Mouse (Mus musculus) stomach, embryonic 15.5 days (tissue): Measurements from ENCODE around the gene Khdc3. TPM values are rescaled to one million over a fixed set of nuclear protein-coding genes. Genes with fewer than 3 reads are reported as not detected.
"Not testable (repeated sequence)": the region's sequence is repeated elsewhere in the genome, so short reads cannot be mapped to it uniquely, and the experiment has no call there.

Source experiments
- ATAC-seq: fragments of 200-750 bp; cut with Nextera tagmentation; 2 replicates; pipeline ENCODE4 v1.8.0; 2017; ENCODE audit warnings: low read depth, moderate number of reproducible peaks, moderate TSS enrichment; ENCODE audit not compliant: insufficient read depth, low FRiP score
- H3K27ac ChIP-seq: fragments of 300-500 bp; sonication (generic); 2 replicates; pipeline ENCODE4 v1.5.1; 2015; ENCODE audit warnings: mild to moderate bottlenecking, inconsistent platforms
- H3K27me3 ChIP-seq: fragments of 300-500 bp; sonication (generic); replicated peaks from 2 replicates; pipeline ENCODE4 v1.6.1; 2015; ENCODE audit warnings: inconsistent platforms
- H3K36me3 ChIP-seq: fragments of 300-500 bp; sonication (generic); 2 replicates; pipeline ENCODE4 v1.6.1; 2015; ENCODE audit warnings: inconsistent platforms
- H3K4me1 ChIP-seq: fragments of 300-500 bp; sonication (generic); 2 replicates; pipeline ENCODE4 v1.6.1; 2015; ENCODE audit warnings: inconsistent platforms
- H3K4me2 ChIP-seq: fragments of 300-500 bp; sonication (generic); 2 replicates; pipeline ENCODE4 v1.6.1; 2015; ENCODE audit warnings: mild to moderate bottlenecking, inconsistent platforms
- H3K4me3 ChIP-seq: fragments of 300-500 bp; sonication (generic); replicated peaks from 2 replicates; pipeline ENCODE4 v1.5.1; 2015; ENCODE audit warnings: inconsistent platforms
- H3K9ac ChIP-seq: fragments of 300-500 bp; sonication (generic); 2 replicates; pipeline ENCODE4 v1.6.1; 2015; ENCODE audit warnings: inconsistent platforms
- H3K9me3 ChIP-seq: fragments of 300-500 bp; sonication (generic); 2 replicates; pipeline ENCODE4 v1.6.1; 2016; ENCODE audit warnings: inconsistent platforms
- WGBS: fragments of 180-500 bp; shearing (Covaris S2); methylation state at CpG from one replicate; pipeline ENCODE4 v1.1.7; 2015; 5-methylcytosine and 5-hydroxymethylcytosine counted together
- polyA plus RNA-seq: library from polyadenylated mRNA; unstranded; fragments of >200 nt; fragmentation: Nextera tagmentation; extraction: Ambion mirVana; gene quantifications from 2 replicates; pipeline ENCODE4 v1.2.1, GENCODE M21; 2015

The Khdc3 gene
- polyA plus RNA-seq, 1 experiment from 2014 or later: 0.13 TPM

GRCm38 (mm10) chr9:73103159-73103879 lies 1.7 kb downstream of the Khdc3 start:
- 0 out of 2 replicates have a peak, but pooled peaks have one; percentile 33 for ATAC-seq
- H3K4me3 ChIP-seq: peak overlapping the region; percentile 45
- WGBS: 5% methylated on average over 60 of the region's 60 CpGs

GRCm38 (mm10) chr9:73103880-73104198 lies 2.2 kb downstream of the Khdc3 start:
- Histone ChIP-seq H3K9ac (0 out of 2 replicates have a peak overlapping the region, but pooled peaks have one; percentile 6), H3K4me3 (peak overlapping the region; percentile 45), H3K9me3 (no peaks in the 10 kb centered on the region), H3K27ac (no peak overlapping the region), H3K27me3 (0 out of 2 replicates have a peak, but pooled peaks cover 6% of the 10 kb centered on the region), H3K36me3 (no peaks in the 10 kb centered on the region), H3K4me1 (peaks cover 11% of the 10 kb centered on the region), H3K4me2 (peak overlapping the region; percentile 94)
- ATAC-seq: no peak; the same call in 1 of the 2 replicates
- 26% methylated on average over 5 of the region's 5 CpGs for WGBS

More at GRCm38 (mm10) chr9:73103159-73103879, 1.7 kb downstream of the Khdc3 start:
- no peaks in the 10 kb centered on the region for H3K9me3 ChIP-seq
- H3K4me2 ChIP-seq: peak overlapping the region; percentile 94
- 0 out of 2 replicates have a peak overlapping the region, but pooled peaks have one; percentile 6 for H3K9ac ChIP-seq
- H3K4me1 ChIP-seq: peaks cover 11% of the 10 kb centered on the region
- H3K36me3 ChIP-seq: no peaks in the 10 kb centered on the region
- no peak overlapping the region for H3K27ac ChIP-seq
- H3K27me3 ChIP-seq: 0 out of 2 replicates have a peak, but pooled peaks cover 6% of the 10 kb centered on the region

- 64% methylated on average over 1 of the region's 1 CpGs for WGBS
- H3K4me3 ChIP-seq: no peak overlapping the region
- H3K4me2 ChIP-seq: no peak overlapping the region
- no peaks in the 10 kb centered on the region for H3K36me3 ChIP-seq
- H3K27me3 ChIP-seq: 0 out of 2 replicates have a peak, but pooled peaks cover 6% of the 10 kb centered on the region
- H3K9ac ChIP-seq: no peak overlapping the region
- H3K9me3 ChIP-seq: no peaks in the 10 kb centered on the region
- H3K4me1 ChIP-seq: peaks cover 11% of the 10 kb centered on the region
- no peak for ATAC-seq
- H3K27ac ChIP-seq: no peak overlapping the region
Measured at GRCm38 (mm10) chr9:73105141-73105540, 3.5 kb downstream of the Khdc3 start.

- Histone ChIP-seq H3K27ac (no peak overlapping the region), H3K9me3 (no peaks in the 10 kb centered on the region), H3K4me3 (no peak overlapping the region), H3K9ac (no peak overlapping the region), H3K4me2 (no peak overlapping the region), H3K4me1 (peaks cover 11% of the 10 kb centered on the region), H3K36me3 (no peaks in the 10 kb centered on the region), H3K27me3 (0 out of 2 replicates have a peak, but pooled peaks cover 6% of the 10 kb centered on the region)
- ATAC-seq: no peak
Measured at GRCm38 (mm10) chr9:73105771-73106170, 4.1 kb downstream of the Khdc3 start.

GRCm38 (mm10) chr9:73112919-73113906 lies 11.6 kb downstream of the Khdc3 start, which contains the start of gene Rsl24d1:
TSS of gene Rsl24d1 (plus strand) at chr9:73113426.
- peak within 1 kb of the TSS; percentile 75 for H3K4me2 ChIP-seq
- H3K4me3 ChIP-seq: peak within 1 kb of the TSS; percentile 99
- H3K27ac ChIP-seq: peak within 1 kb of the TSS; percentile 81
- H3K4me1 ChIP-seq: 0 out of 2 replicates have a peak, but pooled peaks cover 5% of the 10 kb centered on the region
- H3K36me3 ChIP-seq: peaks cover 14% of the 10 kb centered on the region
- H3K9me3 ChIP-seq: no peaks in the 10 kb centered on the region
- H3K9ac ChIP-seq: peak within 1 kb of the TSS; percentile 76
- no peaks in the 10 kb centered on the region for H3K27me3 ChIP-seq
- peak; percentile 95 for ATAC-seq
- under 1% methylated on average over 64 of the region's 64 CpGs for WGBS

- not testable (repeated sequence) for H3K4me2 ChIP-seq, H3K4me3 ChIP-seq, H3K27me3 ChIP-seq, H3K9me3 ChIP-seq, ATAC-seq, H3K4me1 ChIP-seq, H3K9ac ChIP-seq, H3K27ac ChIP-seq
- peaks cover 34% of the 10 kb centered on the region for H3K36me3 ChIP-seq
- 90% methylated on average over 5 of the region's 6 CpGs for WGBS
Measured at GRCm38 (mm10) chr9:73116704-73117103, 15.1 kb downstream of the Khdc3 start.

- peaks cover 38% of the 10 kb centered on the region for H3K36me3 ChIP-seq
Measured at GRCm38 (mm10) chr9:73118012-73118411, 16.4 kb downstream of the Khdc3 start.

GRCm38 (mm10) chr9:73121735-73122134 lies 20.1 kb downstream of the Khdc3 start:
- H3K4me3 ChIP-seq: no peak overlapping the region
- WGBS: 70% methylated on average over 8 of the region's 8 CpGs
- no peak overlapping the region for H3K9ac ChIP-seq
- H3K4me1 ChIP-seq: no peaks in the 10 kb centered on the region
- no peaks in the 10 kb centered on the region for H3K9me3 ChIP-seq
- no peak overlapping the region for H3K4me2 ChIP-seq
- peaks cover 57% of the 10 kb centered on the region for H3K36me3 ChIP-seq
- no peaks in the 10 kb centered on the region for H3K27me3 ChIP-seq
- no peak for ATAC-seq
- no peak overlapping the region for H3K27ac ChIP-seq

More at GRCm38 (mm10) chr9:73118012-73118411, 16.4 kb downstream of the Khdc3 start:
- WGBS: 82% methylated on average over 4 of the region's 4 CpGs
- H3K9me3 ChIP-seq: no peaks in the 10 kb centered on the region
- H3K4me1 ChIP-seq: 0 out of 2 replicates have a peak, but pooled peaks cover 5% of the 10 kb centered on the region
- no peak overlapping the region for H3K27ac ChIP-seq
- no peak overlapping the region for H3K9ac ChIP-seq
- no peak for ATAC-seq
- H3K4me2 ChIP-seq: no peak overlapping the region
- H3K27me3 ChIP-seq: no peaks in the 10 kb centered on the region
- H3K4me3 ChIP-seq: no peak overlapping the region

GRCm38 (mm10) chr9:73125043-73125570 lies 23.5 kb downstream of the Khdc3 start:
- no peaks in the 10 kb centered on the region for H3K4me1 ChIP-seq
- no peak overlapping the region for H3K27ac ChIP-seq
- 86% methylated on average over 8 of the region's 8 CpGs for WGBS
- H3K27me3 ChIP-seq: no peaks in the 10 kb centered on the region
- H3K9me3 ChIP-seq: no peaks in the 10 kb centered on the region
- no peak for ATAC-seq
- no peak overlapping the region for H3K4me2 ChIP-seq
- H3K36me3 ChIP-seq: peaks cover 63% of the 10 kb centered on the region
- H3K9ac ChIP-seq: no peak overlapping the region
- no peak overlapping the region for H3K4me3 ChIP-seq

GRCm38 (mm10) chr9:73127457-73127856 lies 25.8 kb downstream of the Khdc3 start:
- Histone ChIP-seq H3K27ac (no peak overlapping the region), H3K4me1 (no peaks in the 10 kb centered on the region), H3K4me2 (no peak overlapping the region), H3K9me3 (no peaks in the 10 kb centered on the region), H3K36me3 (peaks cover 44% of the 10 kb centered on the region), H3K4me3 (no peak overlapping the region), H3K9ac (no peak overlapping the region), H3K27me3 (no peaks in the 10 kb centered on the region)
- no peak for ATAC-seq
- WGBS: 82% methylated on average over 2 of the region's 2 CpGs

GRCm38 (mm10) chr9:73129875-73130274 lies 28.2 kb downstream of the Khdc3 start:
- H3K36me3 ChIP-seq: peaks cover 31% of the 10 kb centered on the region

More at GRCm38 (mm10) chr9:73129875-73130274, 28.2 kb downstream of the Khdc3 start:
- no peak for ATAC-seq
- Histone ChIP-seq H3K4me2 (no peak overlapping the region), H3K27ac (no peak overlapping the region), H3K4me1 (no peaks in the 10 kb centered on the region), H3K4me3 (no peak overlapping the region), H3K9me3 (no peaks in the 10 kb centered on the region), H3K9ac (no peak overlapping the region), H3K27me3 (no peaks in the 10 kb centered on the region)
- WGBS: 80% methylated on average over 8 of the region's 8 CpGs
